Mouse (Mus musculus): ENCODE results near the gene Dennd4b.
"Not testable (repeated sequence)": the region's sequence is repeated elsewhere in the genome, so short reads cannot be mapped to it uniquely, and the experiment has no call there.

The Dennd4b gene

GRCm38 (mm10) chr3:90278211-90278610 lies 13.2 kb downstream of the Dennd4b start:
- in situ Hi-C loops (cut with MboI, MseI), result no loop called here

DNA sequence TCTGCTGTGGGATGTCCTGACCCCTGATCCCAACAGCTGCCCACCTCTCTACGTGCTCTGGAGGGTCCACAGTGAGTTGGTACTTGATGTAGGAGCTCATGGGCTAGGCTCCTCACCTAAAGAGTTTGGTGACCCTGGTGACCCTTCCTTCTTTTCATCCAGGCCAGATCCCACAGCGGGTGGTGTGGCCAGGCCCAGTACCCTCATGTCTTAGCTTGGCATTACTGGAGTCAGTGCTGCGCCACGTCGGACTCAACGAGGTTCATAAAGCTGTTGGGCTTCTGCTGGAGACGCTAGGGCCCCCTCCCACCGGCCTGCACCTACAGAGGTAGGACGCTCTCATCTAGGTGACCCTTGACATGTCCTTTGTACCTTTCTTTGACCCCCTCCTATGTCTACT lies 14.2 kb downstream of the Dennd4b start:
- in situ Hi-C loops (cut with MboI, MseI), result no loop called here

GRCm38 (mm10) chr3:90279743-90280142 lies 14.8 kb downstream of the Dennd4b start:
- in situ Hi-C loops (cut with MboI, MseI), result no loop called here

DNA sequence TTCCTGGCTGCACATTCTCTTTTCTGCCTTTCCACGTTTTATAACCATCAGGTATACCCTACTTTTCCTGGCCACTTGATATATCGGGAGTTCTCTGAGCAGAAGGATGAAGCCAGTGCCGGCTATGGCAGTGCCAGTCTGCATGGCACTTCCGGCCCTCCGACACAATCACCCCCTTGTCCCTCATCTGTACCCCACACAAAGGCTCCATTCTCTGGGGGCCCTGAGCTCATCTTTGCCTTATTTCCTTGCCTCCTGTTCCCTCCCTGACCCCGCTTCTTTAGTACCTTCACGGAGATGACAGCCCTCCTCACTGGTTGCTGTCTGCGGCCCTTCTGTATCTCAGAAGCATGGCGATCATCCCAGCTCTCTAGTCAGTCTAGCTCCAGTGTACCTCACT lies 15.7 kb downstream of the Dennd4b start:
- in situ Hi-C loops (cut with MboI, MseI), result no loop called here

- in situ Hi-C loops (cut with MboI, MseI), result no loop called here
Measured at GRCm38 (mm10) chr3:90284150-90284549, 19.2 kb downstream of the Dennd4b start.

- in situ Hi-C loops (cut with MboI, MseI), result not testable (repeated sequence)
Measured at GRCm38 (mm10) chr3:90289403-90289802, 24.4 kb downstream of the Dennd4b start.

- in situ Hi-C loops (cut with MboI, MseI), result no loop called here
Measured at GRCm38 (mm10) chr3:90290602-90291001, 25.6 kb downstream of the Dennd4b start.

- in situ Hi-C loops (cut with MboI, MseI), result no loop called here
Measured at GRCm38 (mm10) chr3:90291982-90292344, 27.0 kb downstream of the Dennd4b start.

DNA sequence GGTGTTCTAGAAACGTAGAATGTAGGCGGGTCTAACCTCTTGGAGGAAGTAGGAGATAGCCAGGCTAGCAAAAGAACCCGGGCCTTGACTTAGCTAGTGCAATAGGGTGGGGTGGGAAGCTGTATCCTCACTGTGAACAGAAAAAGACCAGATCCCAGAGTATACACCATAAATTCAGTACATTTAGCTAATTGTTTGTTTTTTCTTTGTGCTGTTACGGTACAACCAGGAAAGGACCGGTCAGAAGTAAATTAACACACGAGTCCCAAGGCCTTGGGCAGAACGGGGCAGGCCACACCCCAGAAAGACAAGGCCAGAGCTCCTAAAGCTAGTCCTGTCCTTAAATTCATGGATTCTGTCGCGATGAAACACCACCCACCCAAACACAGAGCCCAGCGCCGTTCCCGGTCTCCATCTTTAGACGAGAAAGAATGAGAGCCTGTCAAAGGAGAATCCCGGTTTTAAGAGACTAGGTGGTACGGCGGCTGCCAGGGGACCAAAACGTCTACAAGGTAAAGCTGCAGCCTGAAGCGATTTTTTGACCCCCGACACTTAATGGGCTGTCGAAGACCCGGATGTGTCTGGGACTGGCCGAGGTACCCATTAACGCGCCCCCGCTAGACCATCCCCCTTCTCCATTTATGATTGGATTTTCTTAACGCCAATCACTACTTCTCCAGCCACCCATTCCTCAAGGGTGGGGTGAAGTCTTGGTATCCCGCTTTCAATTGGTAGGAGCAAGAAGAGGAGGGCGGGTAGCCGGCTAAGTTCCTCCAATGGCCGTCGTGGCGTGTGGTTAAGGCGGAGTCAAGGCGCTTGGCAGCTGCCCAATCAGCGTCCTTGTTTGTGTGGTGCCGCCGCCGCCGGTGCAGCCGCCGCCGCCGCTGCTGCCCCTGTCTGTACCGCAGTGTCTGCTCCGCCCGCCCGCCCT lies 27.6 kb downstream of the Dennd4b start, which contains the start of gene Gatad2b:
Gatad2b (plus strand) TSS at position 834 of the 931 bp plus-strand sequence.
- in situ Hi-C loops (cut with MboI, MseI), result no loop called here

- in situ Hi-C loops (cut with MboI, MseI), result no loop called here
Measured at GRCm38 (mm10) chr3:90293352-90294063, 28.5 kb downstream of the Dennd4b start.

DNA sequence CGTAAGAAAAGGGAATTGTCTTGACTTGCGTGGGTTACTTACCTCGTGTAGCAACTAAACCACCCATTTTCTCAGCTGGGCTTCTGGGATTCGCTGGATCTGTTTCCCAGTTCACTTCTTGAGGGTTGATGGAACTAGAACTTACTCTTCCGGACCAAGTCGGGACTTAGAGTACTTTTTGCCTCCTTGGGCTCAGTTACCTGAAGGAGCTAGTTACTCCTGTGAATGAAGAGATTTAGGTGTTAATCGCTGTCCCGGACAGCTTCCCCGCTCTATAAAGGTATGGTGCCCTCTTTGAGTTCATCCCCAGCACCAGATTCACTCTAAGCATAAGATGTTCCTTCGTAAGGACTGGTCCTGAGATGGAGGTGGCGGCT lies 29.1 kb downstream of the Dennd4b start:
- in situ Hi-C loops (cut with MboI, MseI), result no loop called here

DNA sequence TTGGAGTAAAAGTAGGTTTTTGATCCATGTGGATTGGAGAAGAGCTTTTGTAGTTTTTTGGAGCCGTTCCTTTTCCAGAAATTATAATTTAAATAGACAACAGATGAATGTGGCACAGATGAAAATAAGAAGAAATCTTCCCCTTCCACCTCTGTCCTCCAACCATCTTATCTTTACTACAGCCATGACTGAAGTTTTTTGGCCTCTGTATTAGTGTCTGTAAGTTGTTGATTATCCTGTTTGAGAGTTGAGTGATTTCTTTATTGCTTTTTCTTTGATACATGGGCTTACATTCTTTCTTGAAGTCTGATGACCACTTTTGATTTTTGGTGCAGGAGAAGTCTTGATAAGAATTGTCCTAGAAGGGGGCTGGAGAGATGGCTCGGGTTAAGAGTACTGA lies 29.7 kb downstream of the Dennd4b start:
- in situ Hi-C loops (cut with MboI, MseI), result no loop called here

DNA sequence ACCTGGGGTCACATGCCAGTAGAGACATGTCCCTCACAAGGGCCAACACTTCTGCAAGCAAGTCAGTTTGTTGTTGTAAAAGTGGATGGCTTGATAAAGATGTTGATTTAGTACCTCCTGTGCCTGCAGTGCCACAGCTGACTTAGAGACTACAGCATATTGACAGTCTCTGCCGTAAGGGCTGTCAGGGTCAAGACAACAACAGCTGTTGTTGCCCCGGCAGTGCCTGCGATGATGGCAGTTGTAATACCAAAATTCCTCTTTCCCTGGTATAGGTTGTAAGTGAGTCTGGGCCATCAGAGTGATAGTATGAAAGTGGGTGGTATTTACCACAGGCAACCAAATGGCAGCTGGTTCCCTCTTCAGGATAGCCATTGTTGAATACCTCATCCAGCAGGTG lies 40.8 kb downstream of the Dennd4b start:
- in situ Hi-C loops (cut with MboI, MseI), result no loop called here

- in situ Hi-C loops (cut with MboI, MseI), result no loop called here
Measured at GRCm38 (mm10) chr3:90309589-90309988, 44.6 kb downstream of the Dennd4b start.

GRCm38 (mm10) chr3:90313367-90313766 lies 48.4 kb downstream of the Dennd4b start:
- in situ Hi-C loops (cut with MboI, MseI), result no loop called here

GRCm38 (mm10) chr3:90314241-90314640 lies 49.3 kb downstream of the Dennd4b start:
- in situ Hi-C loops (cut with MboI, MseI), result no loop called here

- in situ Hi-C loops (cut with MboI, MseI), result no loop called here
Measured at GRCm38 (mm10) chr3:90322289-90322688, 57.3 kb downstream of the Dennd4b start.

DNA sequence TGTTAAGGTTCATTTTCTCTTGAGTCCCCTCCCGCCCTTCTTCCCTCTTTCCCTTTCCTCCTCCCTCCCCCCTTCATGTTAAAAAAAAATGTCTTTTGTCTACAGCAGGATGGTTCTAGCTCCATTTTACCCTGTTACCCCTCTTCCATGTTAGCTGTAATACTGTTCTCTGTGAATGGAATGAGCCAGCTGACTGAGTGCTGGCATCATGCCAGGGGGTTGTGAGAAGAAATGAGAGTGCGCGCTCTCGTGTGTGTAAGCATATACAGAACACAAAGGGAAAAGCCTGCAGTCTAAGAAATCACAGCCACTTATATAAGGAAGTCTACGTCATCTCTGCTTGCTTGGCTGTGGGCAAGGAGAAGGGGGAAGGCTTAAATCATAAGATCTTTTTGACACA lies 58.1 kb downstream of the Dennd4b start:
- in situ Hi-C loops (cut with MboI, MseI), result no loop called here

Measured in T-helper 2 cell (primary cell).